Mouse (Mus musculus): ENCODE results near the gene Kbtbd6.
"Not testable (repeated sequence)": the region's sequence is repeated elsewhere in the genome, so short reads cannot be mapped to it uniquely, and the experiment has no call there.

DNA sequence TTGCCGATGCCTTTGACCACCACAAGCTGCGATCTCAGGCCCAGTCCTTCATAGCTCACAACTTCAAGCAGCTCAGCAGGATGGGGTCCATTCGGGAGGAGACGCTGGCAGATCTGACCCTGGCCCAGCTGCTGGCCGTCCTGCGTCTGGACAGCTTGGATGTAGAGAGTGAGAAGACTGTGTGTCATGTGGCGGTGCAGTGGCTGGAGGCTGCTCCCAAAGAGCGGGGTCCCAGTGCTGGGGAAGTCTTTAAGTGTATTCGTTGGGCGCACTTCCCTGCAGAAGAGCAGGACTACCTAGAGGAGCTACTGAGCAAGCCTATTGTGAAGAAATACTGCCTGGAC lies 928 bp downstream of the Kbtbd6 start:
- TF ChIP-seq CTCF (IDR thresholded peaks at IDR 0.05; ENCODE audit: low read depth); EP300 (optimal IDR thresholded peaks at IDR 0.05): not testable (repeated sequence)
